Mouse (Mus musculus): Measurements from ENCODE around the gene D11Wsu47e.

The D11Wsu47e gene

DNA sequence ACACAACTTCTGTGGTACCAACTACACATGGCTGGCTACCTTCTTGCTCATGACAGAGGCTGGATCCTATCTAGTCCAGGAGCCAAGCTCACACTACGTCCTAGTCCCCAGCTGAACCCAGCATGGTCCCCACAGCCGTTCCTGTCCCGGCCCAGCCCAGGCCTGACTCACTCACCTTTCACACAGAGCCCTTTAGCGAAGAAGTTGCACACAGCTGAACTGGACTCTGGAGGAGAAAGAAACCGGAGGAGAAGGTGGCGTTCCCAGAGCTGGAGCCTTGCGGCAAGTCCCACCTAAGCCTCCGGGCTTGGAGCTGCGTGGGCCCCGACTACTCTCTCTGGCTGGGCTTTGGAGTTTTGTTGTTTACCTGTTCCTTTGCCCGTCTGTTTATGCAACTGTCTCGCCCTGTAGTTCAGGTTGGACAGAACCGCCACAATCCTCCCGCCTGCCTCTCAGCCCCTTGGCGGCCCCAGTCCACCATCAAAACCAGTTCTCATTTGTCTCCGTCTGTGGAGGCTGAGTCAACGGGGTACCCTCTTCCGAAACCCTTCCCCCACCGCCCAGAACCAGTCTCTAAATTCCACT, 24.5 kb downstream of the D11Wsu47e start:
- DNase-seq, result no peak

GRCm38 (mm10) chr11:113709272-113709671, 25.1 kb downstream of the D11Wsu47e start:
- DNase-seq, result no peak

- no peak for DNase-seq
These were observed 25.6 kb downstream of the D11Wsu47e start, which contains the start of gene Cpsf4l for GRCm38 (mm10) chr11:113709731-113710256. Gene Cpsf4l (minus strand): TSS chr11:113710017.

- DNase-seq, result no peak
These were observed 26.1 kb downstream of the D11Wsu47e start for GRCm38 (mm10) chr11:113710257-113710777.

GRCm38 (mm10) chr11:113711061-113711460, 26.8 kb downstream of the D11Wsu47e start:
- no peak for DNase-seq

GRCm38 (mm10) chr11:113715078-113715674, 31.0 kb downstream of the D11Wsu47e start:
- DNase-seq, result no peak

DNA sequence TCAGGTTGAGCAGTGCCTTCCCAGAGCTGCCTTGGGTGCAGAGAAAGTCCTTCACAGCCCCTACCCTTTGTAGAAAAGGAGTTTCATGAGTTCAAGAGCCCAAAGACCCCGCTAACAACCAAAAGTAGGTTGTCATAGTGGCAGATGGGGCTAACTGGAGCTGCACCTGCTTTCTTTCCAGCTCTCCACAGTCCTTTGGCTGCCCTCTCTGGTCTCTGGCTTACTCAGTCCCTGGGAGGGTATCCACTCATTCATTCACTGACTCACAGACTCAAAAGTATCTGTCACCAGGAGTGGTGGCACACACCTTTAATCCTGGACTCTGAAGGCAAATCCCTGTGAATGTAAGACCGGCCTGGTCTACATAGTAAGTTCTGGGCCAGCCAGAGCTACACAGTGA, 31.9 kb downstream of the D11Wsu47e start:
- no peak for DNase-seq

GRCm38 (mm10) chr11:113717767-113718424, 33.7 kb downstream of the D11Wsu47e start:
- no peak for DNase-seq

- no peak for DNase-seq
These were observed 38.3 kb downstream of the D11Wsu47e start for GRCm38 (mm10) chr11:113722405-113723090.

DNA sequence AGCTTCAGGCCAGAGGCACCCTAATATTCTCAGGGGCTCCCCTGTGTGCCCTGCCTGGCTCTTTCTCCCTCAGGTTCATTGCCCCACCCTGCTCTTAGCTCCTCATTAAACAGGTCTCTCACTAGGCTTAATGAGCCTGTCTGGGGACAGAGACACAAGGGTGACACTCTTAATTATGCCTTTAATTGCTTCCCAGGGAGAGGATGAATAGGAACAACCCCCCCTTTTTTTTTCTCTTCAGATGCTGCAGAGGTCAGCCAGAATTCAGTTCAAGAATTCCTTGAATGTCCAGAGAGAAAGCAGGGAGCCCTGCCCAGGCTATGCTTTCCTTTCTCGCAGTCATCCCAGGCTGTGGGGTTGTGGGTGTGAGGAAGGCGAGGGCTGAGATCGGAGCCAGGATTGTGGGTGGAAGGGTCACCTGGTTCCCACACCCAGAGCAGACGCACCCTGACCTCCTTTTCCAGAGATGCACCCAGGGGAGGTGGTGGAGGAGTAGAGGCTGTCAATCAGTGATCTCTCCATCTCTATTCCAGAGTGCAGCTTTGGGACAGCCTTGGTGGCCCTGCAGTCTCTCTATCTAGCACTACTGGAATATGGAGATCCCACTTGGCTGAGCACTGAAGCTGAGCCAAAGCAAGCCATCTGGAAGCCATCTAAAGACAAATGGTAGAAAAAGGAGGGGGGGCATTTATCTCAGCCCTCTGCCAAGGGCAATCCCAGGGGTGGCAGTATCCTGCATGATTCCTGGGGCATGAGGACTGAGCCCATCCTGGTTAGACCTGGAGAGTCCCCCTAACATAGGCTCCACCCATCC, 41.2 kb downstream of the D11Wsu47e start:
- DNase-seq, result no peak

DNA sequence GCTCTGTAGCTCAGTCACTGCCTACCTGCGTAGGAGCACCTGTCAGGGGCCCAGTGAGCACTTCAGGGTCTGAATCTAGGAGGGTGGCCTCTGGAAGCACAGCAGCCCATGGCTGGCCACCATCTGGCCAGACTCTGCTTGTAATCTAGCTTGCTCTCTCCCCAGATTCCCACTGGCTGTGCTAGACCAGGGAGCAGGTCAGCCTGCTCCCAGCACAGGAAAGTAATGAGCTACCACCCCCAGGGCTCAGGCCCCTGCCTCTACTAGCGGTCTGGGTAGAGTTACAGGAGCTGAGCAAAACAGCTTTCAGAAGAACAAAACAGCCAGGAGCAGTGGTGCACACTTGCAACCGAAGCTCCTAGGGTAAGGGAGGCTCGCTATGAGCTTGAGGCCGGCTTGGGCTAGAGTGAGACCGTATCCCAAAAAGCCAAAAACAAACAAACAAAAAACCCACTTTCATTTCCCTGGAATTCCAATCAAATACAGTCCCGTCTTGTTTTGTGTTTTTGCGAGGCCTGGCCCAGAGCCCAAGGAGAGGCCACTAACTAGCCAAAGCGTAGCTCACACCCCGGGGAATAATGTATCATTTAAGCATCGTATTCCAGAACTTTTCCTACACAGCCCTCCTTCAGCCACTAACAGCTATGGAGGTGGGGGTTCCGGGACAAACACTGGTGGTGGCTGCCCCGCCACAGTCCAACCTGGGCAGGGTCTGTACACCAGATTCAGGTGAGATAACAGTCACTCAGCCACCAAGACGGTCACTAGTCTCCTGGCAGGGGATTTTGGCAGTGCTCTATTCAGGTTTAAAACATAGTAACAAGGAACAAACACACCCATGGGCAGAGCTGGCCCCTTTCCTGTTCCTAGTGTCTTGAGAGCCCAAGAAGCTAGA, 43.0 kb downstream of the D11Wsu47e start:
- DNase-seq, result no peak

DNA sequence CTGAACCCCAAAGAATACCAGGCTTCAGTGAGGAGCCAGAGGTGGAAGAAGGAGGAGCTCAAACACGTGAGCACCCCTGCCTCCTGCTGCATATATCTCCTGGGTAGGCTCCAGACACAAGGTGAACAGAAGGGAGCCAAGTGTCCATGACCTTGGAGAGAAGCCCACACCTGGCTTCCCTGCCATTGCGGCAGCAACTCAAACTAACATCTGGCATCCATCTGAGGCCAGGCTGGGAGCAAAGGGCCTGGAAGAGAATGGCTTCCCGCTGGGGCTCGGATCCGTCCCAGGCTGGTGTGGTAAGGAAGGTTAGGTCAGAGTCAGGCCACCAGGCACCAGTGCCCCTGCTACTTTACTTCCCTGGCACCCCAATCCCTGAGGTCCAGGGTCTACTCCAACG, 43.8 kb downstream of the D11Wsu47e start:
- DNase-seq, result no peak

DNA sequence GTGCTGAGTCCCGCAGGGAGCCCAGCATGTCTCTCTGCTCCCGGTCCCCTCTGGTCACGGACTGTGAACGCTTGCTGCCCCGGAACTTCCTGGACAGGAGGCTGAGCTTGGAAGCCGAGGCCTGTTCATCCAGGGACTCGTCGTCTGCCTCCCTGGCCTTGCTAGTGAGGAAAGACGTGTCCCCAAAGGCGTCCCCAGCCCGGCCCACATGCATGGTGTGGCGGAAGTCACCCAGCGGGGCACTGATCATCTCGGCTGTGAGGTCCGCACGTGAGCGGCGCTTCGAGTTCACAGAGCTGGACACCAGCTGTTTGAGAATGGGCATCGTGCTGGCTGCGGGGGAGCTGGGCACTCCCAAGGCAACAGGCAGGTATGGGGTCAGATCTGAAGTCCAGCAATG, 45.0 kb downstream of the D11Wsu47e start:
- no peak for DNase-seq

DNA sequence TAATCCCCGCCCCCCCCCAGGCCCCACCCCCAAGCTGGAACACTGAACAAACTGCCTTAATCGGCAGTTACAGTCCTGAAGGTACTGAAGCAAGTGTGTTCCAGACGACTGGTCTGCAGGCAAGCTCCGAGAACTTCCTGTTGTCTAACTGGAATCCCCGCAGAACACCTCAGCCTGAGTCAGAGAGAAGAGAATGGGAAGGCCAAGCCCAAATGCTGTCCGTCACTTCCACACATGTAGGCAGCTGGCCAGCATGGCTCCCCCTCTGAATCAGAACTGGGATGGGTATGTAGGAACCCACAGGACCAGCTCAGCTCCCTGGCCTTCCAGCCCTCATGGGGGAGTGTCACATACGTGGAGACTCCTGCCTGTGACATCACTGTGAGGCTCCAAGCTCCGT, 45.7 kb downstream of the D11Wsu47e start:
- no peak for DNase-seq

- no peak for DNase-seq
These were observed 46.7 kb downstream of the D11Wsu47e start for GRCm38 (mm10) chr11:113730879-113731278.

DNA sequence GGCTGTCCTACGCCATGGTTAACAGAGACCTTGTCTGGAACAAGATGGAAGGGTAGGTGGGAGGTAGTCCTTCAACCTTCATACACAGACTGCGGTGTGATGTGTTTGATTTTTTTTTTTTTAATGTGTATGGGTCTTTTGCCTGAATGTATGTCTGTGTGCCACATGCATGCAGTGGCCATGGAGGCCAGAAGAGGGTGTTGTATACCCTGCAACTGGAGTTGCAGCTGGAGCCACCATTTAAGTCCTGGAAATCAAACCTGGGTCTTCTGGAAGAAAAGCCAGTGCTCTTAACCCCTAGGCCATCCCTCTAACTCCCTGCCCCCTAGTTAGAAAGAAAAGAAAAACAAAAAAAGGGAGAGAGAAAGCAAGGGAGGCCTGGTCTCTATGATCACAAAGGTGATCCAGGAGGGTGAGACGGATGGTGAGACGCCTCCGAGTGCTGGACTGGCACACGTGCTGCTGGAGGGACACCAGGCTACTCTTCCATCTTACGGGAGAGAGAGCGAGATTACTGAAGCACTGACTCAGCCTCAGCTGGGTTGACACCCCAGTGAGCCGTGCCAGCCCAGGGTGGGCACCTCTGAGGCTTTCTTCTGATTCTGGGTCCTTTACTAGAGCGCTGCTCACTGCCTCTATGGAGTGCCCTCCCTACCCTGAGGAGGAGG, 47.9 kb downstream of the D11Wsu47e start:
- no peak for DNase-seq

GRCm38 (mm10) chr11:113733631-113734364, 49.6 kb downstream of the D11Wsu47e start:
- DNase-seq, result no peak

GRCm38 (mm10) chr11:113735151-113735550, 50.9 kb downstream of the D11Wsu47e start:
- DNase-seq, result no peak

- no peak for DNase-seq
These were observed 52.8 kb downstream of the D11Wsu47e start for GRCm38 (mm10) chr11:113736848-113737552.

Data from right cerebral cortex, adult 18-20 months (tissue).